Mouse (Mus musculus) forelimb bud, embryonic 11.5 days (tissue): Measurements from ENCODE around the gene Zranb3.
"Not testable (repeated sequence)": the region's sequence is repeated elsewhere in the genome, so short reads cannot be mapped to it uniquely, and the experiment has no call there.

Experiments used
- DNase-seq: peaks from one replicate; pipeline ENCODE4 v3.0.0-alpha.2; 2012; ENCODE audit warnings: low read depth, low spot score

Zranb3 gene

DNA sequence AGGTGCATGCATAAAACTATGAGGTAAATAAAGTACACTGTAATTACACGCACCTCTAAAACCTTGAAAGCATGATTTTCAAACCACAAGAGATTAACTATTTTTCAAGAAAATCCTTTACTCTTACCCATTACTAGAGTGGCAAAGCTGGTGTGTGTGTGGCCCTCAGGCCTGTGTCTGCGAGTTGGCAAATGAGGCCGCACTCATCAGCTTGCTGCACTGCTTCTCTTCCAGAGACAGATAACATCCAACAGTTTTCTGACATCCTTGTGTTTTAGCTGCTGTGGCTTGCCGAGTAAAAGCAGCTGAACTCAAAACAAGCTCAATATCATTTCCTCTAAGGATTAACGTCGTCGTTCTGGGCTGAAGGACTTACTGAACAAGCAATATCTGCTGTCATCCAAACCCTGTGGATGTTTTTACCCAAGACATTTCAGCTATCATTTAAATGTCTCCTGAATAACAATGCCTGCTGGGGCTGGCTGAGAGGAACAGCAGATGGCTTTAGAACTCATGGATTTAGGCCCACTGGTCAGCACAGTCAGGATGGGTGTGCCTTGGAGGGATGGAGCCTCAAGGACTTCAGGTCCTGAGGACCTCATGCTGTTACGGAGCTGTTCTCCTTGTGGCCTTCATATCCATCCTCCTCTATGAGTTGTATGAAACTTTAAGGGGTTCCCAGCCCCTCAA is 42.0 kb downstream of the Zranb3 start:
- no peak for DNase-seq

GRCm38 (mm10) chr1:128058625-128059024 is 44.2 kb downstream of the Zranb3 start:
- no peak for DNase-seq

- no peak for DNase-seq
Measured at GRCm38 (mm10) chr1:128057269-128057668, 45.6 kb downstream of the Zranb3 start.

GRCm38 (mm10) chr1:128046920-128047319 is 55.9 kb downstream of the Zranb3 start:
- DNase-seq: no peak

DNA sequence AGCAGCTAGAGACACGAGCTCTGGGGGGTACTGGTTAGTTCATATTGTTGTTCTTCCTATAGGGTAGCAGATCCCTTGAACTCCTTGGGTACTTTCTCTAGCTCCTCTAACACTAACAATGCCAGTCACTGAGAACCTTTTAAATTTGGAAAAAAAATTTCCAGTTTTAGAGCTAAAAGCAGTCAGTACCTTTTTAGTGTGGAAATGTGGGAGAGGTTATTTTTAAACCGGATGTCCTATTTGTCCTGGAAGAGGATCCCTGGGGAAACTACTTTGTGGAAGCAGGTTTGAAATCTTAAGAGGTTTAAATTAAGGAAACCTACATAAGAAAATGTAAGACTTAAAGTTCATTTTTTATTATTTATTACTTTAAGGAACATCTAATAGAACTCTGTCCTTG is 56.4 kb downstream of the Zranb3 start:
- no peak for DNase-seq

DNA sequence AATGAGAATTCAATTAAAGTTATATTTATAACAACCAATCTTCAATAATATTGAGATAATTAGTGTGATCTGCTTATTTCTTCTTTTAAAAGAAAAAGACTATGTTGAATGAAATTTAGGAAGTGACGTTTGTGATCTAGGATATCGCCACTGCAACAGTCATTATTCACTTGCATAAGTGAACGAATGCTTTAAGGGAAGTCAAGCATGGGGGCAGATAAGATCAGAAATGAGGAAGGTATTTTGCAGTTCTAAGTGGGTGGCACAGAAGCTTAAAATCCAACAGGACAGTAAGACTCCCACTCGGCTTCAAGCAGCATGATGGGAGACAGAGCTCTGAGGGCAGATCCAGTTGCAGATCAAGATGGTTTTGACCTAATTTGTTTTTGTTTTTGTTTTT is 58.7 kb downstream of the Zranb3 start:
- DNase-seq: no peak

- no peak for DNase-seq
Measured at GRCm38 (mm10) chr1:128036296-128036695, 66.6 kb downstream of the Zranb3 start.

DNA sequence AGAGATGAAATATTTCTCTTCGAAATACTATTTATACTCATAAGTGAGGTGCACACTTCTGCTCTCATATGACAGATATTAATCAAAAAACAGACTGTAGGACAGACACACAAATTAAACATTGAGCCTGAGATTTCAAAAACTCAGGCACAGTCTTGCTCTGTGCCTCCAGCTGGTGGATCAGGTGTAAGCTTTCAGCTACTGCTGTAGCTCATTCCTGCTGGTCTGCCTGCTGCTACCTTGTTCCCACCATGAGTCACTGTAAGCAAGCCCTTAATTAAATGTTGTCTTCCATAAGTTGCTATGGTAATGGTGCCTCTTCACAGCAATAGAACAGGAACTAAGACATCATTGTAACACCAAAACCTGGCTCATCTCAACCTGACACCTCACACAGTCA is 70.7 kb downstream of the Zranb3 start:
- DNase-seq: no peak

DNA sequence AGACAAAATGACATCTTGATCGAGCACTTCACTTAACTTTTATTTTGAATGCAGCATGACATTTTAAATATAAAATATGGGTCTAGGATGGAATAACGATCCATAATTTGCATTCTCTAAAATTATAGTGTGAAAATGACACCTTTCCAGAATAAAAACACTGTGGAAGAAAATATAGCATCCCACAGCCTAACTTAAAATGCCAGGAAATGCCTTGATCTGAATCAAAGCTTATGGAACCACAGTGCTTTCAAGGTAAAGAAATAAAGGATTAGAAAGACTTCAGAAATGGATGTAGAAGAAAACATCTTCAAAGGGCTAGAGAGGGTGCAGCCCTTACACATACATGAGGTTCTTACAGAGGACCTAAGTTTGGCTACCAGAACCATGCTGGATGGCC is 71.3 kb downstream of the Zranb3 start:
- no peak for DNase-seq

GRCm38 (mm10) chr1:128024363-128025114 is 78.3 kb downstream of the Zranb3 start:
- no peak for DNase-seq

GRCm38 (mm10) chr1:128020001-128020770 is 82.7 kb downstream of the Zranb3 start:
- no peak for DNase-seq

GRCm38 (mm10) chr1:128016035-128016492 is 86.8 kb downstream of the Zranb3 start:
- DNase-seq: no peak

- DNase-seq: no peak
Measured at GRCm38 (mm10) chr1:128013698-128014386, 89.0 kb downstream of the Zranb3 start.

GRCm38 (mm10) chr1:128009751-128010150 is 93.1 kb downstream of the Zranb3 start:
- DNase-seq: no peak

DNA sequence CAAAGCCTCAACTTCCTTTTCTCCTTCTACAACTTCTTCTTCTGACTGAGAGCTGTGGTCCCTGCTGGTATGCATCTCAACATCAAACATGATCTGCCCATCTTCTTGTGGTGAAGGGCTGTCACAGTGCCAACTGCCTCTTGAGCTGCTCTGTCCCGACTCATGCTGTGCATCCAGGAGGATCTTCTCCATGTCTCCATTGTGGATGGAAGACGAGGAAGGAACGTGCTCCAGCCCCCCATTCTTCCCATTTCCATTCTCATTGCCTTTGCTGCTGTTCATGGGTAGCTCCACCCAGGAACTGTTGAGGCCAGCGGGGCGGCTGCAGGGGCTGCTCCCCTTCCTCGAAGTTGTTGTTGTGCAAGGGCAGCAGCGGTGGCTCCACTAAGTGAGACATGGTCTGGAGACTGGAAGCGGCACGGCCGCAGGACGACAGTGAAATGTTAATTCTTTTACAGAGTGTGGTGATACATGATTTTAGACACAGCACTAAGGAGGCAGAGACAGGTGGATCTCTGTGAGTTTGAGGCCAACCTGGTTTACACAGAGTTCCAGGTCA is 96.7 kb downstream of the Zranb3 start:
- DNase-seq: not testable (repeated sequence)

GRCm38 (mm10) chr1:128004371-128004720 is 98.5 kb downstream of the Zranb3 start:
- no peak for DNase-seq

DNA sequence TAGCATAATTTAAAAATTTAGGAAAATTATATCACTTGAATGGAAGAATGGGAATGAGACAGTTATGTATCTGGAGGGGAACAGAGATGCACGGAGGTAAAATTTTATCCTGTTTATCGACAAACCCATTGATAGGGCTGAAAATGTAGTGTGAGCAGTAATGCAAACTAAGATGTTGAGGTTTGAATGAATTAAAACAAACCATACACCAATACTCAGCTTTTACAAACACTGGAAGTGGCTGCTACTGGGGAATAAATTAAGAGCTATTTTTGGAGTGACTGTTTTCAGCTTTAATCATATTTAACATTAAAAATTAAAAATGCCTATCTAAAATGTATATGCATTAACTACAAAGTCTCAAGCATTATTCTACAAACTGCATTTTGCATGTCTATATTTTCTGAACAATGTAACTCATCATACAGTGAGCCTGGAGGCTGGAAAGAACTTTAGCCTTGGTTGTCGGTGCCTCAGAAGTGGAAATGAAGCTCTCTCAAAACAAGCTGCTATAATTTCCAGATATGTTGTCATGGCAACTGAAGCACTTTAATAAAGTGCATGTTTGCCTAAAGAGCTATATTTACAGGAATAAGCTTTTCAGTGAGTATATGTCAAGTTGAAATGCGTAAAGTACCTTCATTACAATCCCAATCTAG is 99.0 kb downstream of the Zranb3 start:
- no peak for DNase-seq

- DNase-seq: no peak
Measured at GRCm38 (mm10) chr1:128002159-128002558, 100.7 kb downstream of the Zranb3 start.

- not testable (repeated sequence) for DNase-seq
Measured at GRCm38 (mm10) chr1:128000931-128001330, 101.9 kb downstream of the Zranb3 start.

GRCm38 (mm10) chr1:127993892-127994291 is 109.0 kb downstream of the Zranb3 start:
- no peak for DNase-seq
